Mouse (Mus musculus): Measurements from ENCODE around the gene Fgd3. TPM values are rescaled to one million over a fixed set of nuclear protein-coding genes. Genes with fewer than 3 reads are reported as not detected.

Fgd3 gene
- total and polyA plus RNA-seq, 2 experiments from 2014 or later, result 1.6 to 8.4 TPM

DNA sequence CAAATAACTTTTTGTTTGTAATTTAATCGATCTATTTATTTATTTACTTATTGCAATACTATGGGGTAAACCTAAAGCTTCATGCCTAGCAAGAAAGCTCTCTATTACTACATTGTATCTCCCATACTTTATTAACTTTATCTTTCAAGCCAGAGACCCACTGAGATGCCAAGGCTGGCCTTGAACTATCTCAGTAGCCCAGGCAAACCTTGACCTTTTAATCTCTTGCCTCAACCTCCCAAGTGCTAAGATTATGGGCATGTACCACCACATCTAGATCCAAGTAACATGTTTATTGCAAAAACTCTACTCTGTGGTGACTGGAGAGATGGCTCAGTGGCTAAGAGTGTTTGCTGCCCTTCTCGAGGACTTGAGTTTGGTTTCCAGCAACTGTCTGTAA is 13.1 kb upstream of the Fgd3 start:
- no peak overlapping the region for H3K4me2 ChIP-seq (ENCODE audit: low read depth, low read length)
- ATAC-seq (no peak), DNase-seq (ENCODE audit: low spot score) (no peak)
- no peak overlapping the region for H3K9ac ChIP-seq (replicated peaks; ENCODE audit: low read length)
- no peak overlapping the region for H3K4me3 ChIP-seq (ENCODE audit: low read length)
- no peak overlapping the region for H3K27ac ChIP-seq
- no peaks in the 10 kb centered on the region for H3K9me3 ChIP-seq (ENCODE audit: low read length)
- no peaks in the 10 kb centered on the region for H3K36me3 ChIP-seq (ENCODE audit: insufficient read depth, low read length)
- H3K27me3 ChIP-seq (ENCODE audit: insufficient read depth, low read length), result no peaks in the 10 kb centered on the region
- no peaks in the 10 kb centered on the region for H3K4me1 ChIP-seq (ENCODE audit: insufficient read depth, low read length)
- TF ChIP-seq CTCF (IDR thresholded peaks at IDR 0.05; ENCODE audit: low read depth), result no peak
- 71% methylated on average over 2 of the region's 2 CpGs for WGBS

DNA sequence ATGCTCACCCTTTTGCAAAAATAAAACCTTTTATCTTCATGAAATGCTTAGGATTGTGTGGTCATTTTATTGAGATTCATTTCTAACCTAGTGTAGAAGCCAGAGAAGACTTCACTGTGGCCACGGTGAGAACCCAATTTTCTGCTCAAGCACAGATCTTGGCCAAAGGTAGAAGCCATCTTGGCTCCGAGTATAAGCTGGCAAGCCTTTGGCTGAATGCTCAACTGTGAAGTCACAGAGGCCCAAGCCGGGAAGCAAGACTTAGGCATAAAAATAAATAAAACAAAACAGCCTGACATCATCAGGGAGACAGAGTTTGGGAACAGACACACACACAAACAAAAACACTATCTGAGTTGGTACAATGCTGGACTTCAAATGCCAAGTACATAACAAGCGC is 8.0 kb upstream of the Fgd3 start:
- ATAC-seq, result no peak
- no peak overlapping the region for H3K4me3 ChIP-seq (ENCODE audit: low read length)

GRCm38 (mm10) chr13:49326246-49327206 is 6.4 kb upstream of the Fgd3 start:
- H3K4me2 ChIP-seq (ENCODE audit: low read depth, low read length), result no peak overlapping the region
- no peaks in the 10 kb centered on the region for H3K36me3 ChIP-seq (ENCODE audit: insufficient read depth, low read length)
- no peak overlapping the region for H3K9ac ChIP-seq (replicated peaks; ENCODE audit: low read length)
- H3K9me3 ChIP-seq (ENCODE audit: low read length), result no peaks in the 10 kb centered on the region
- DNase-seq (ENCODE audit: low spot score), result peak; percentile 76
- no peaks in the 10 kb centered on the region; the same call in 1 of the 2 replicates for H3K4me1 ChIP-seq (ENCODE audit: insufficient read depth, low read length)
- TF ChIP-seq CTCF (IDR thresholded peaks at IDR 0.05; ENCODE audit: low read depth), result peak; percentile 85
- no peak overlapping the region for H3K27ac ChIP-seq
- no peak overlapping the region for H3K4me3 ChIP-seq (ENCODE audit: low read length)
- WGBS, result 62% methylated on average over 6 of the region's 6 CpGs
- H3K27me3 ChIP-seq (ENCODE audit: insufficient read depth, low read length), result no peaks in the 10 kb centered on the region
- ATAC-seq, result peak; percentile 81

More for the DNA sequence above, 8.0 kb upstream of the Fgd3 start:
- H3K36me3 ChIP-seq (ENCODE audit: insufficient read depth, low read length), result no peaks in the 10 kb centered on the region
- WGBS, result 68% methylated on average over 4 of the region's 4 CpGs
- no peaks in the 10 kb centered on the region for H3K9me3 ChIP-seq (ENCODE audit: low read length)
- H3K4me1 ChIP-seq (ENCODE audit: insufficient read depth, low read length), result no peaks in the 10 kb centered on the region
- H3K4me2 ChIP-seq (ENCODE audit: low read depth, low read length), result no peak overlapping the region
- no peak for DNase-seq (ENCODE audit: low spot score)
- no peaks in the 10 kb centered on the region for H3K27me3 ChIP-seq (ENCODE audit: insufficient read depth, low read length)
- H3K27ac ChIP-seq, result no peak overlapping the region
- TF ChIP-seq CTCF (IDR thresholded peaks at IDR 0.05; ENCODE audit: low read depth), result no peak
- no peak overlapping the region for H3K9ac ChIP-seq (replicated peaks; ENCODE audit: low read length)

DNA sequence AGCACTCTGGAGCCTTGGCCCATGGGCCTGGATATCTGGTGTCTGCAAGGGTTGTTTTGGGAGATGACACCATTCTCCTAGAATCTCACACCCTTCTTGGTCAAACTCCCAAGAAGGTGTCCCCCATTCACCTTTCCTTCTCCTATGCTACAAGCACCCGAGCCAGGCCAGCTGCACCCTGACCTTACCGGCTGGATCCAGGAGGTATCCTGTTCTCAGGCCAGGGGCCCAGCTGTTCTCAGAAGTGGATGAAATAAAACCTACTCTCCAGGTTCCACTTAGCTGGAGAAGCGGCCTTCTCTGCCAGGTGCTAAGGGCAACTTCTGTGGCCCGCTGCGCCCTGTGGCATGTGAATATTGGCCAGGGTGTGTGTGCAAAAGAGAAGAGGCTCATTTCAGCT is 4.8 kb upstream of the Fgd3 start:
- WGBS, result 87% methylated on average over 5 of the region's 5 CpGs

GRCm38 (mm10) chr13:49322739-49323138 is 2.6 kb upstream of the Fgd3 start:
- DNase-seq (ENCODE audit: low spot score), result no peak
- Histone ChIP-seq H3K27ac (no peak overlapping the region), H3K9me3 (ENCODE audit: low read length) (no peaks in the 10 kb centered on the region), H3K4me3 (ENCODE audit: low read length) (no peak overlapping the region), H3K4me2 (ENCODE audit: low read depth, low read length) (no peak overlapping the region), H3K27me3 (ENCODE audit: insufficient read depth, low read length) (no peaks in the 10 kb centered on the region), H3K36me3 (ENCODE audit: insufficient read depth, low read length) (no peaks in the 10 kb centered on the region), H3K4me1 (ENCODE audit: insufficient read depth, low read length) (peaks cover 14% of the 10 kb centered on the region), H3K9ac (replicated peaks; ENCODE audit: low read length) (no peak overlapping the region)
- no peak for ATAC-seq
- no peak for TF ChIP-seq CTCF (IDR thresholded peaks at IDR 0.05; ENCODE audit: low read depth)
- WGBS, result 84% methylated on average over 5 of the region's 5 CpGs

More for the DNA sequence above, 4.8 kb upstream of the Fgd3 start:
- no peak overlapping the region for H3K27ac ChIP-seq
- H3K27me3 ChIP-seq (ENCODE audit: insufficient read depth, low read length), result no peaks in the 10 kb centered on the region
- TF ChIP-seq CTCF (IDR thresholded peaks at IDR 0.05; ENCODE audit: low read depth), result no peak
- H3K4me1 ChIP-seq (ENCODE audit: insufficient read depth, low read length), result peaks cover 9% of the 10 kb centered on the region
- no peak overlapping the region for H3K9ac ChIP-seq (replicated peaks; ENCODE audit: low read length)
- no peak overlapping the region for H3K4me3 ChIP-seq (ENCODE audit: low read length)
- no peaks in the 10 kb centered on the region for H3K9me3 ChIP-seq (ENCODE audit: low read length)
- H3K4me2 ChIP-seq (ENCODE audit: low read depth, low read length), result no peak overlapping the region
- ATAC-seq (no peak), DNase-seq (ENCODE audit: low spot score) (no peak)
- no peaks in the 10 kb centered on the region for H3K36me3 ChIP-seq (ENCODE audit: insufficient read depth, low read length)

DNA sequence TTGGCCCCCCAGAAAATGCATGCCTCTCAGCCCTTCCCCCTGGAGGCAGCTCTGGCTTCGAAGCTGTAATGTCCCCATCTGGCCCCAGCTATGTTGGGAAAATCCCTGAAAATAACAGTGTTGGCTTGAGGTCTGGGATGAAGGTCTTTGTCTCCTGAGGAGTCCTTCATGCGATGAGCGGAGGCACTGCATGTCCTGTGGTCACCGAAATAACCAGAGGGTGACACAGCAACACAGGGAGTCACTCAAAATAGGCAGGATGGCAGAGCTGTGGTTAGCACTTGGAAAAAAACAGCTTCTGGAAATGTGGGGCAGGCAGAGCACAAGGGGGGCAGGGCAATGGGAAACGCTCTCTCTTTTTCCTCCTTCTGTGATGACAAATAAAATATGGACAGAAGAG is 2.1 kb upstream of the Fgd3 start:
- Histone ChIP-seq H3K9me3 (ENCODE audit: low read length) (no peaks in the 10 kb centered on the region), H3K4me3 (ENCODE audit: low read length) (no peak overlapping the region), H3K27me3 (ENCODE audit: insufficient read depth, low read length) (no peaks in the 10 kb centered on the region), H3K4me1 (ENCODE audit: insufficient read depth, low read length) (peaks cover 14% of the 10 kb centered on the region), H3K9ac (replicated peaks; ENCODE audit: low read length) (no peak overlapping the region), H3K27ac (no peak overlapping the region), H3K36me3 (ENCODE audit: insufficient read depth, low read length) (no peaks in the 10 kb centered on the region), H3K4me2 (ENCODE audit: low read depth, low read length) (no peak overlapping the region)
- DNase-seq (ENCODE audit: low spot score) (no peak), ATAC-seq (no peak)
- no peak for TF ChIP-seq CTCF (IDR thresholded peaks at IDR 0.05; ENCODE audit: low read depth)
- WGBS, result 69% methylated on average over 5 of the region's 5 CpGs

GRCm38 (mm10) chr13:49321452-49321851 is 1.3 kb upstream of the Fgd3 start:
- Histone ChIP-seq H3K27me3 (ENCODE audit: insufficient read depth, low read length) (no peaks in the 10 kb centered on the region), H3K4me2 (ENCODE audit: low read depth, low read length) (no peak overlapping the region), H3K36me3 (ENCODE audit: insufficient read depth, low read length) (no peaks in the 10 kb centered on the region), H3K9ac (replicated peaks; ENCODE audit: low read length) (no peak overlapping the region), H3K4me1 (ENCODE audit: insufficient read depth, low read length) (peaks cover 14% of the 10 kb centered on the region), H3K9me3 (ENCODE audit: low read length) (no peaks in the 10 kb centered on the region), H3K4me3 (ENCODE audit: low read length) (no peak overlapping the region), H3K27ac (no peak overlapping the region)
- 70% methylated on average over 3 of the region's 3 CpGs for WGBS
- DNase-seq (ENCODE audit: low spot score) (no peak), ATAC-seq (no peak)
- no peak for TF ChIP-seq CTCF (IDR thresholded peaks at IDR 0.05; ENCODE audit: low read depth)

Data from hindbrain, postnatal 0 days (tissue).